Mouse (Mus musculus) liver, embryonic 14.5 days (tissue): ENCODE data around the gene Vps50. TPM values are rescaled to one million over a fixed set of nuclear protein-coding genes. Genes with fewer than 3 reads are reported as not detected.
"Not testable (repeated sequence)": the region's sequence is repeated elsewhere in the genome, so short reads cannot be mapped to it uniquely, and the experiment has no call there.

ENCODE experiments used
- ATAC-seq: fragments of 200-750 bp; cut with Nextera tagmentation; 2 replicates; pipeline ENCODE4 v1.8.0; 2017; ENCODE audit warnings: moderate number of reproducible peaks, mild to moderate bottlenecking, moderate library complexity; ENCODE audit not compliant: insufficient read depth
- DNase-seq, 3 experiments: peaks; one replicate each; pipeline ENCODE4 v3.0.0-alpha.2; 2012 to 2013; ENCODE audit warnings: low read depth in 3 of 3, low spot score in 3 of 3
- H3K27ac ChIP-seq: fragments of 300-500 bp; sonication (generic); 2 replicates; pipeline ENCODE4 v1.5.1; 2014; ENCODE audit warnings: moderate library complexity, mild to moderate bottlenecking, control low read depth, inconsistent platforms
- H3K27me3 ChIP-seq: fragments of 300-500 bp; sonication (generic); 2 replicates; pipeline ENCODE4 v1.6.1; 2014; ENCODE audit warnings: mild to moderate bottlenecking, low read length, moderate library complexity; ENCODE audit not compliant: control insufficient read depth, insufficient read depth
- H3K36me3 ChIP-seq: fragments of 300-500 bp; sonication (generic); replicated peaks from 2 replicates; pipeline ENCODE4 v1.6.1; 2014; ENCODE audit warnings: low read depth; ENCODE audit not compliant: control insufficient read depth, insufficient read depth
- H3K4me1 ChIP-seq, 2 experiments: fragments of 200-500 bp in 1 of 2; fragments of 300-500 bp in 1 of 2; sonication (generic) in 1 of 2; replicated peaks; 2 replicates each; pipeline ENCODE4 v1.6.1; 2012 to 2014; ENCODE audit warnings: antibody characterized with exemption in 1 of 2, inconsistent platforms in 1 of 2, low read length in 1 of 2; ENCODE audit not compliant: control insufficient read depth in 2 of 2, insufficient read depth in 2 of 2
- H3K4me2 ChIP-seq: fragments of 300-500 bp; sonication (generic); 2 replicates; pipeline ENCODE4 v1.6.1; 2014; ENCODE audit warnings: low read depth, mild to moderate bottlenecking, control low read depth, moderate library complexity
- H3K4me3 ChIP-seq, 2 experiments: fragments of 200-500 bp in 1 of 2; fragments of 300-500 bp in 1 of 2; sonication (generic) in 1 of 2; 2 replicates each; pipeline ENCODE4 v1.5.1; 2012 to 2014; ENCODE audit warnings: low read depth in 2 of 2, low read length in 2 of 2, mild to moderate bottlenecking in 2 of 2, control low read depth in 1 of 2, inconsistent platforms in 1 of 2, moderate library complexity in 1 of 2; ENCODE audit not compliant: insufficient read depth in 1 of 2
- H3K9ac ChIP-seq: fragments of 300-500 bp; sonication (generic); replicated peaks from 2 replicates; pipeline ENCODE4 v1.6.1; 2014; ENCODE audit warnings: mild to moderate bottlenecking, control low read depth, moderate library complexity
- H3K9me3 ChIP-seq: fragments of 300-500 bp; sonication (generic); 2 replicates; pipeline ENCODE4 v1.6.1; 2016; ENCODE audit warnings: low read length, mixed read lengths; ENCODE audit not compliant: control insufficient read depth
- CTCF ChIP-seq: IDR thresholded peaks from 2 replicates; pipeline ENCODE4 v1.5.1; 2016; ENCODE audit warnings: antibody characterized with exemption, low read depth, control low read depth
- EP300 ChIP-seq: IDR thresholded peaks from 2 replicates; pipeline ENCODE4 v1.6.1; 2016; ENCODE audit warnings: antibody characterized with exemption, low read depth
- WGBS: fragments of 180-500 bp; shearing (Covaris S2); extraction: QIAGEN DNeasy Blood & Tissue Kit; methylation state at CpG from one replicate; pipeline ENCODE4 v1.1.7; 2014; ENCODE audit not compliant: insufficient replicate concordance; 5-methylcytosine and 5-hydroxymethylcytosine counted together
- polyA plus RNA-seq, 2 experiments: library from polyadenylated mRNA; depleted of rRNA in 1 of 2; stranded (reverse) in 1 of 2; unstranded in 1 of 2; fragments of >200 nt; fragmentation: Nextera tagmentation in 1 of 2; extraction: Ambion mirVana in 1 of 2; gene quantifications; 2 replicates each; pipeline versions ENCODE4 v1.2.1 to v1.2.3; 2012 to 2014

Vps50 gene
- polyA plus RNA-seq, 2 experiments = 4.4 to 10.7 TPM

- DNase-seq = no peak
- TF ChIP-seq CTCF (no peak), EP300 (no peak)
Observed at GRCm38 (mm10) chr6:3590289-3590904, 92.2 kb downstream of the Vps50 start.

GRCm38 (mm10) chr6:3594246-3594645 lies 96.1 kb downstream of the Vps50 start:
- no peak overlapping the region for H3K9ac ChIP-seq
- ATAC-seq (no peak), DNase-seq (no peak)
- TF ChIP-seq CTCF = no peak
- TF ChIP-seq EP300 = no peak
- WGBS = 90% methylated on average over 1 of the region's 1 CpGs
- no peaks in the 10 kb centered on the region for H3K36me3 ChIP-seq
- no peak overlapping the region for H3K27ac ChIP-seq
- no peak overlapping the region for H3K4me2 ChIP-seq
- no peaks in the 10 kb centered on the region for H3K27me3 ChIP-seq
- no peaks in the 10 kb centered on the region for H3K9me3 ChIP-seq
- H3K4me3 ChIP-seq = no peak overlapping the region
- no peaks in the 10 kb centered on the region for H3K4me1 ChIP-seq

More at GRCm38 (mm10) chr6:3590289-3590904, 92.2 kb downstream of the Vps50 start:
- H3K27me3 ChIP-seq = no peaks in the 10 kb centered on the region
- no peak overlapping the region for H3K4me2 ChIP-seq
- H3K36me3 ChIP-seq = no peaks in the 10 kb centered on the region
- H3K9ac ChIP-seq = no peak overlapping the region
- no peaks in the 10 kb centered on the region for H3K4me1 ChIP-seq
- no peak overlapping the region for H3K4me3 ChIP-seq
- no peak overlapping the region for H3K27ac ChIP-seq
- 35% methylated on average over 3 of the region's 3 CpGs for WGBS
- H3K9me3 ChIP-seq = no peaks in the 10 kb centered on the region
- ATAC-seq = no peak

- no peaks in the 10 kb centered on the region for H3K36me3 ChIP-seq
- H3K4me1 ChIP-seq = no peaks in the 10 kb centered on the region
- H3K4me3 ChIP-seq = no peak overlapping the region
- H3K9ac ChIP-seq = no peak overlapping the region
- H3K9me3 ChIP-seq = no peaks in the 10 kb centered on the region
- no peaks in the 10 kb centered on the region for H3K27me3 ChIP-seq
- WGBS = 71% methylated on average over 2 of the region's 2 CpGs
- no peak overlapping the region for H3K4me2 ChIP-seq
- ATAC-seq = no peak
- TF ChIP-seq CTCF = no peak
- no peak for TF ChIP-seq EP300
- no peak overlapping the region for H3K27ac ChIP-seq
- no peak for DNase-seq
Observed at GRCm38 (mm10) chr6:3612827-3613226, 114.6 kb downstream of the Vps50 start.

GRCm38 (mm10) chr6:3620428-3621387 lies 122.5 kb downstream of the Vps50 start:
- not testable (repeated sequence) for H3K36me3 ChIP-seq, H3K4me1 ChIP-seq, H3K9me3 ChIP-seq, H3K27me3 ChIP-seq, H3K27ac ChIP-seq
- Histone ChIP-seq H3K9ac (peak overlapping the region; percentile 23; the same call in 1 of the 2 replicates), H3K4me3 (peak overlapping the region; percentile 22 to 26; a peak in 3 of 4 replicates), H3K4me2 (peak overlapping the region; percentile 50)
- peak in 1 of 3 experiments; percentile 3 for DNase-seq
- ATAC-seq = peak; percentile 62
- peak; percentile 54 for TF ChIP-seq CTCF
- 42% methylated on average over 11 of the region's 13 CpGs for WGBS

Other genes with a start within 250 kb of the Vps50 start
- 0.81 and 1.5 TPM in 2 replicates for gene Samd9l, start 98.8 kb upstream of the Vps50 start, polyA plus RNA-seq (2012; rRNA removed)
- gene Samd9l, start 98.8 kb upstream of the Vps50 start, polyA plus RNA-seq (2014; fragmentation: Nextera tagmentation; extraction: Ambion mirVana) = 2.7 and 3.7 TPM in 2 replicates
- 0.03 and 0.06 TPM in 2 replicates for gene Hepacam2, start 84 bp upstream of the Vps50 start, polyA plus RNA-seq (2012; rRNA removed)
- not detected in 2 replicates for gene Hepacam2, start 84 bp upstream of the Vps50 start, polyA plus RNA-seq (2014; fragmentation: Nextera tagmentation; extraction: Ambion mirVana)